In genomic region chr9:78925977-78926593, GRCm38 (mm10) we compare ENCODE assay signal across 27 mouse cellular contexts.
A peak's percentile ranks its signal among the peaks of the same experiment; 100 is the strongest.
DNase-seq lines count a peak whose midpoint lies in the region; ATAC-seq and TF ChIP-seq lines count a peak whose summit lies in the region.
"Had no signal": no experiment of that assay in that cellular context is flagged by ENCODE, and none has a peak within 500 bp of the region (broad histone marks: within the 10 kb centered on the region; RNA-seq: fewer than 3 reads in every experiment).

No protein-coding gene starts in this region.

- no peak overlapping the region for H3K27ac ChIP-seq in embryonic facial prominence, embryonic 14.5 days (replicated peaks; ENCODE audit: low read depth, low read length)
- H3K27ac ChIP-seq in embryonic facial prominence, embryonic 10.5 days (replicated peaks), result no peak overlapping the region
- no peak overlapping the region for H3K27ac ChIP-seq in limb, embryonic 14.5 days (replicated peaks; ENCODE audit: low read depth, low read length)
- H3K27ac ChIP-seq: embryonic facial prominence, embryonic 12.5 days; embryonic facial prominence, embryonic 15.5 days; forebrain, embryonic 10.5 days; forebrain, embryonic 12.5 days had no signal

- TF ChIP-seq POLR2A in limb, embryonic 14.5 days (IDR thresholded peaks at IDR 0.05; ENCODE audit: borderline replicate concordance, extremely low read depth, insufficient read depth, insufficient read length), result no peak

- no peaks in the 10 kb centered on the region for H3K27me3 ChIP-seq in embryonic facial prominence, embryonic 14.5 days (replicated peaks; ENCODE audit: control insufficient read depth, insufficient read depth, low read length)
- H3K27me3 ChIP-seq in embryonic facial prominence, embryonic 10.5 days (replicated peaks; ENCODE audit: low read depth, poor library complexity, severe bottlenecking), result no peaks in the 10 kb centered on the region
- no peaks in the 10 kb centered on the region for H3K27me3 ChIP-seq in limb, embryonic 14.5 days (ENCODE audit: control insufficient read depth, insufficient read depth, low read length)
- H3K27me3 ChIP-seq: CH12.LX; embryonic facial prominence, embryonic 12.5 days; embryonic facial prominence, embryonic 15.5 days; forebrain, embryonic 12.5 days had no signal

- H3K9ac ChIP-seq in embryonic facial prominence, embryonic 14.5 days (ENCODE audit: low read depth, low read length), result no peak overlapping the region
- no peak overlapping the region for H3K9ac ChIP-seq in limb, embryonic 14.5 days (ENCODE audit: low read depth, low read length, severe bottlenecking)
- H3K9ac ChIP-seq: embryonic facial prominence, embryonic 12.5 days; embryonic facial prominence, embryonic 15.5 days; forebrain, embryonic 12.5 days had no signal

- H3K4me3 ChIP-seq in embryonic facial prominence, embryonic 14.5 days (ENCODE audit: low read depth, low read length), result no peak overlapping the region
- no peak overlapping the region for H3K4me3 ChIP-seq in embryonic facial prominence, embryonic 10.5 days
- H3K4me3 ChIP-seq in limb, embryonic 14.5 days (replicated peaks; ENCODE audit: low read length), result no peak overlapping the region
- H3K4me3 ChIP-seq: embryonic facial prominence, embryonic 12.5 days; embryonic facial prominence, embryonic 15.5 days; erythroblast, embryonic 14.5 days; forebrain, embryonic 10.5 days; forebrain, embryonic 12.5 days had no signal

- H3K36me3 ChIP-seq in embryonic facial prominence, embryonic 14.5 days (ENCODE audit: control insufficient read depth, insufficient read depth, low read length), result no peaks in the 10 kb centered on the region
- H3K36me3 ChIP-seq in embryonic facial prominence, embryonic 10.5 days (replicated peaks), result no peaks in the 10 kb centered on the region
- no peaks in the 10 kb centered on the region for H3K36me3 ChIP-seq in limb, embryonic 14.5 days (ENCODE audit: control insufficient read depth, insufficient read depth, low read length)
- H3K36me3 ChIP-seq: embryonic facial prominence, embryonic 12.5 days; embryonic facial prominence, embryonic 15.5 days; forebrain, embryonic 10.5 days; forebrain, embryonic 12.5 days; G1E had no signal

- 66% methylated on average over 7 of the region's 7 CpGs for WGBS in embryonic facial prominence, embryonic 14.5 days
- WGBS in embryonic facial prominence, embryonic 10.5 days, result 83% methylated on average over 7 of the region's 7 CpGs
- 52% methylated on average over 7 of the region's 7 CpGs for WGBS in limb, embryonic 14.5 days

- H3K4me2 ChIP-seq in embryonic facial prominence, embryonic 14.5 days (ENCODE audit: low read depth, low read length), result no peak overlapping the region
- no peak overlapping the region for H3K4me2 ChIP-seq in limb, embryonic 14.5 days (replicated peaks; ENCODE audit: low read depth, low read length, severe bottlenecking)
- H3K4me2 ChIP-seq: embryonic facial prominence, embryonic 12.5 days; embryonic facial prominence, embryonic 15.5 days; forebrain, embryonic 12.5 days had no signal

- ATAC-seq in embryonic facial prominence, embryonic 14.5 days (ENCODE audit: low read depth), result no peak; the same call in 1 of the 2 replicates
- ATAC-seq in limb, embryonic 14.5 days (ENCODE audit: low FRiP score, low read depth), result peak; percentile 83
- ATAC-seq: activated CD4-positive, CD25-positive, alpha-beta regulatory T cell, adult 4 months; CD4-positive, CD25-positive, alpha-beta regulatory T cell, adult 4 months; forebrain, embryonic 14.5 days; forebrain, embryonic 16.5 days; Patski had no signal

- no peaks in the 10 kb centered on the region for H3K9me3 ChIP-seq in embryonic facial prominence, embryonic 14.5 days (ENCODE audit: control insufficient read depth, low read length)
- H3K9me3 ChIP-seq in embryonic facial prominence, embryonic 10.5 days, result no peaks in the 10 kb centered on the region
- H3K9me3 ChIP-seq in limb, embryonic 14.5 days (ENCODE audit: control insufficient read depth, low read length), result no peaks in the 10 kb centered on the region
- H3K9me3 ChIP-seq: embryonic facial prominence, embryonic 12.5 days; embryonic facial prominence, embryonic 15.5 days; forebrain, embryonic 10.5 days; forebrain, embryonic 12.5 days; G1E had no signal

- H3K4me1 ChIP-seq in embryonic facial prominence, embryonic 14.5 days (ENCODE audit: control insufficient read depth, insufficient read depth, low read length), result peaks cover 9% of the 10 kb centered on the region; the same call in 1 of the 2 replicates
- H3K4me1 ChIP-seq in embryonic facial prominence, embryonic 10.5 days, result peaks cover 9% of the 10 kb centered on the region
- H3K4me1 ChIP-seq in limb, embryonic 14.5 days (ENCODE audit: control insufficient read depth, insufficient read depth, low read length), result peaks cover 5% of the 10 kb centered on the region; the same call in 1 of the 2 replicates
- H3K4me1 ChIP-seq: embryonic facial prominence, embryonic 15.5 days had no signal

- peak; percentile 73 for DNase-seq in embryonic facial prominence, embryonic 14.5 days (ENCODE audit: low spot score)
- DNase-seq in embryonic facial prominence, embryonic 10.5 days (ENCODE audit: low spot score), result no peak
- DNase-seq in limb, embryonic 14.5 days (ENCODE audit: low spot score), result peak; percentile 83
- peak; percentile 12 for DNase-seq in mesoderm, embryonic 11.5 days (ENCODE audit: low read depth, low spot score)
- no peak for DNase-seq in thymus, postnatal 25 days
- DNase-seq: adrenal gland, adult 8-10 months; adrenal gland, postnatal 14 days; adrenal gland, postnatal 36 days; B cell, adult 2 months; cerebellum, adult 18-20 months; cerebellum, adult 8-10 months; cerebellum, adult 9-11 months; cerebellum, postnatal 14 days; cerebellum, postnatal 36 days; embryo, embryonic 11 days had no signal

Comparison
In these comparisons a context has a peak if more than half of its experiments do, and no peak if none do; other contexts are left out.
1. DNase-seq: peak in embryonic facial prominence, embryonic 14.5 days (single experiment), limb, embryonic 14.5 days (single experiment) and mesoderm, embryonic 11.5 days (single experiment); none in embryonic facial prominence, embryonic 10.5 days (single experiment) and thymus, postnatal 25 days (single experiment).